Mouse (Mus musculus) midbrain, postnatal 0 days (tissue): ENCODE results near the gene Dmbt1. TPM values are rescaled to one million over a fixed set of nuclear protein-coding genes. Genes with fewer than 3 reads are reported as not detected.

Experiments used
- ATAC-seq: fragments of 200-750 bp; cut with Nextera tagmentation; 2 replicates; pipeline ENCODE4 v1.8.0; 2017; ENCODE audit warnings: moderate number of reproducible peaks, mild to moderate bottlenecking, moderate TSS enrichment, moderate library complexity; ENCODE audit not compliant: low FRiP score
- DNase-seq: peaks from one replicate; pipeline ENCODE4 v3.0.0-alpha.2; 2015; ENCODE audit warnings: low spot score
- H3K27ac ChIP-seq: fragments of 300-500 bp; sonication (generic); 2 replicates; pipeline ENCODE4 v1.5.1; 2014; ENCODE audit warnings: low read depth, mild to moderate bottlenecking, low read length, mixed read lengths
- H3K27me3 ChIP-seq: fragments of 300-500 bp; sonication (generic); 2 replicates; pipeline ENCODE4 v1.6.1; 2014; ENCODE audit warnings: low read length, control low read depth, mixed read lengths; ENCODE audit not compliant: insufficient read depth
- H3K36me3 ChIP-seq: fragments of 300-500 bp; sonication (generic); 2 replicates; pipeline ENCODE4 v1.6.1; 2014; ENCODE audit warnings: low read length, control low read depth, mixed read lengths; ENCODE audit not compliant: insufficient read depth
- H3K4me1 ChIP-seq: fragments of 300-500 bp; sonication (generic); 2 replicates; pipeline ENCODE4 v1.6.1; 2014; ENCODE audit warnings: mild to moderate bottlenecking, control low read depth, antibody characterized with exemption, low read length, mixed read lengths; ENCODE audit not compliant: insufficient read depth
- H3K4me2 ChIP-seq: fragments of 300-500 bp; sonication (generic); 2 replicates; pipeline ENCODE4 v1.6.1; 2014; ENCODE audit warnings: low read depth, mild to moderate bottlenecking, low read length, mixed read lengths; ENCODE audit not compliant: poor library complexity, severe bottlenecking
- H3K4me3 ChIP-seq: fragments of 300-500 bp; sonication (generic); 2 replicates; pipeline ENCODE4 v1.5.1; 2014; ENCODE audit warnings: low read depth, mild to moderate bottlenecking, low read length, moderate library complexity
- H3K9ac ChIP-seq: fragments of 300-500 bp; sonication (generic); replicated peaks from 2 replicates; pipeline ENCODE4 v1.6.1; 2014; ENCODE audit warnings: mild to moderate bottlenecking, low read length, moderate library complexity, mixed read lengths; ENCODE audit not compliant: poor library complexity, severe bottlenecking
- H3K9me3 ChIP-seq: fragments of 300-500 bp; sonication (generic); 2 replicates; pipeline ENCODE4 v1.6.1; 2016; ENCODE audit warnings: low read length, control low read depth
- CTCF ChIP-seq: IDR thresholded peaks from 2 replicates; pipeline ENCODE4 v1.5.1; 2016; ENCODE audit warnings: antibody characterized with exemption, mild to moderate bottlenecking
- WGBS: fragments of 180-500 bp; shearing (Covaris S2); extraction: QIAGEN DNeasy Blood & Tissue Kit; methylation state at CpG from one replicate; pipeline ENCODE4 v1.1.7; 2014; 5-methylcytosine and 5-hydroxymethylcytosine counted together
- polyA plus RNA-seq: library from polyadenylated mRNA; unstranded; fragments of >200 nt; fragmentation: Nextera tagmentation; extraction: Ambion mirVana; gene quantifications from 2 replicates; pipeline ENCODE4 v1.2.1, GENCODE M21; 2015
- total RNA-seq: library from RNA; depleted of rRNA; stranded (reverse); fragments of >200 nt; gene quantifications from 2 replicates; pipeline ENCODE4 v1.2.3, GENCODE M21; 2014; rRNA removed

Gene Dmbt1
- total RNA-seq = 0.05 TPM in 1 of 2 replicates, not detected in the other
- polyA plus RNA-seq = 0.14 and 0.16 TPM in 2 replicates

GRCm38 (mm10) chr7:131031755-131032154, at the start of gene Dmbt1:
Dmbt1 (plus strand) TSS chr7:131032053.
- H3K27me3 ChIP-seq = no peaks in the 10 kb centered on the region
- H3K36me3 ChIP-seq = no peaks in the 10 kb centered on the region
- DNase-seq = no peak
- no peak within 1 kb of the TSS for H3K4me2 ChIP-seq
- no peaks in the 10 kb centered on the region for H3K9me3 ChIP-seq
- H3K9ac ChIP-seq = no peak within 1 kb of the TSS
- H3K4me1 ChIP-seq = no peaks in the 10 kb centered on the region
- ATAC-seq = no peak
- H3K27ac ChIP-seq = no peak within 1 kb of the TSS
- 88% methylated on average over 5 of the region's 5 CpGs for WGBS
- no peak for TF ChIP-seq CTCF
- no peak within 1 kb of the TSS for H3K4me3 ChIP-seq

DNA sequence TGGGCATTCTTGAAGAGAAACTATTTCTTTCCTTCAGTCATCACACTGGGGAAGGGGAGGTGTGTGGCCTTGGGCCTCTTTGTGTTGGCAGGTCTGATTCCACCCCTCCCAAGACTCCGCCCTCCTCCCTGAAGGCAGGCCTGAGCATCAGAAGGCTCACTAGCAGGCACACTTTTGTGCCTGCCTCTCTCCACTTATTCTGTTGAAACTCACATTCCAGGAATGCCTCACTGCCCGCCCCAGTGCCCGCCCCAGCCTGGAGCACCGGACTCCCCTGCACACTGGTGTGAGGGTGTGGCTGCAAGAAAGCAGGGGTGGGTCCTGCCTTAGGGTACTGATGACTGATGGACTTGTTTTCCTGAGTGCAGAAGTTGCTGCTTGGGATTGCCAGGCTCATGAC, 49.5 kb upstream of the Dmbt1 start:
- no peaks in the 10 kb centered on the region for H3K27me3 ChIP-seq
- H3K4me2 ChIP-seq = no peak overlapping the region
- H3K9ac ChIP-seq = no peak overlapping the region
- WGBS = 48% methylated on average over 4 of the region's 4 CpGs
- no peak for TF ChIP-seq CTCF
- H3K4me1 ChIP-seq = no peaks in the 10 kb centered on the region
- no peak overlapping the region for H3K4me3 ChIP-seq
- ATAC-seq (no peak), DNase-seq (no peak)
- H3K27ac ChIP-seq = no peak overlapping the region
- no peaks in the 10 kb centered on the region for H3K36me3 ChIP-seq
- no peaks in the 10 kb centered on the region for H3K9me3 ChIP-seq

DNA sequence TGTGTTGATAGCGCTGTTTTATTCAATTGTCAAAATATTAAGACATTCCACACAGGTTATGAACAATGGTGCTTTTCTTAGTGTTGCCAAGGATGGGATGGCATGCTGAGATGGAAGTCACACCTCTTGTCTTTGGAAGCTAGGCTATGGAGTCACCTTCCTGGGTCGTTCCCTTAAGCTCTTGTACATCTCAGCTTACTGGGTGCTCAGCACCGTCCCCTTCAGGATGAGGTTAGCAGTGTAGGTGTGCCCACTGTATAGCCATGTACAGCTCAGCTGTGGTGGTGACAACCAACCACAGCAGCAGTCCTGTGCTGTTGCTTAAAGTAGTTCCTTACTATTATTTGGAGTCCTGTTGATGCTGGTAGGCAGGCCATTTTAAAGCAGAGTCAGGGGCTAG, 49.0 kb upstream of the Dmbt1 start:
- no peaks in the 10 kb centered on the region for H3K4me1 ChIP-seq
- no peaks in the 10 kb centered on the region for H3K27me3 ChIP-seq
- H3K9me3 ChIP-seq = no peaks in the 10 kb centered on the region
- H3K9ac ChIP-seq = no peak overlapping the region
- 73% methylated on average over 3 of the region's 3 CpGs for WGBS
- H3K4me2 ChIP-seq = no peak overlapping the region
- DNase-seq (no peak), ATAC-seq (no peak)
- no peaks in the 10 kb centered on the region for H3K36me3 ChIP-seq
- no peak for TF ChIP-seq CTCF
- H3K27ac ChIP-seq = no peak overlapping the region
- H3K4me3 ChIP-seq = no peak overlapping the region

DNA sequence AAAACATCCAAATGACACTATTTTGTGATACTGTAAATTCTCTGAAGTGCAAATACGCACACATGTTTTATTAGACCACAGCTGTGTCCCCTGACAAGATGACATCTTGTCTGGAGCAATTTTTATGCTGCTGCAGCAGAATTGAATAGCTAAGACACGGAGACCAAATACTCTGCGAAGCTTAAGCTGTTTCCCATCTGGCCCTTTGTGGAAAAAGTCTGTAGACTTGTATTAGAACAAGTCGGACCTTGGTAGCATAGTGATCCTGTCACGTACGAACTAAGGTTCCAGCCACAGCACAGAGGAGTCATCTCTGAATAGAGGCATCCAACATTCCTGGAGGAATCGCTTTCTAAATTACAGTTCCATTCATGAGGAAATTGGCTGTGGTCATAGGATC, 47.6 kb upstream of the Dmbt1 start:
- Histone ChIP-seq H3K27me3 (no peaks in the 10 kb centered on the region), H3K9ac (no peak overlapping the region), H3K4me2 (no peak overlapping the region), H3K36me3 (no peaks in the 10 kb centered on the region), H3K4me1 (no peaks in the 10 kb centered on the region), H3K9me3 (no peaks in the 10 kb centered on the region), H3K27ac (no peak overlapping the region), H3K4me3 (no peak overlapping the region)
- DNase-seq (no peak), ATAC-seq (no peak)
- 80% methylated on average over 7 of the region's 7 CpGs for WGBS
- TF ChIP-seq CTCF = no peak

GRCm38 (mm10) chr7:130985193-130985592, 46.7 kb upstream of the Dmbt1 start:
- ATAC-seq = no peak
- H3K9me3 ChIP-seq = no peaks in the 10 kb centered on the region
- no peak overlapping the region for H3K27ac ChIP-seq
- no peak for TF ChIP-seq CTCF
- H3K27me3 ChIP-seq = no peaks in the 10 kb centered on the region
- no peak overlapping the region for H3K9ac ChIP-seq
- WGBS = 90% methylated on average over 12 of the region's 12 CpGs
- DNase-seq = no peak
- no peaks in the 10 kb centered on the region for H3K36me3 ChIP-seq
- H3K4me1 ChIP-seq = no peaks in the 10 kb centered on the region
- no peak overlapping the region for H3K4me3 ChIP-seq
- H3K4me2 ChIP-seq = no peak overlapping the region

DNA sequence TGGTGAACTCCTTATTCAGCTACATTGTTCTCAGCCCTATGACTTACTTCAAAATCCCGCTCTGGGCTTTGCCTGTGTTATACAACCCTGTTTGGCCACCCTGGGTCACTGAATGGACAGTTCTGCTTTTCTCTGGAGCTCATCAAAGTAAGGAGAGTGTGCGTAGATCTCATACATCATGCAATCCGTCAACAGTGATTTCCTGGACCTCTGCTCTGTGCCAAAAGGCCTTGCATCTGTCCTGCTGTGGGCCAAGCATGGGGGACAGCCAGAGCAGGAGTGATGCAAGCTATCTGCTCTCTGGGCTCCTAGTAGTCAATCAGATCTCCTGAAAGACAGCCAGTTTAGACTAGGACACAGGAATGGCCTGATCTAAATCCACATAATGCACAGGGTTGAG, 46.1 kb upstream of the Dmbt1 start:
- ATAC-seq (no peak), DNase-seq (no peak)
- Histone ChIP-seq H3K36me3 (no peaks in the 10 kb centered on the region), H3K9ac (no peak overlapping the region), H3K9me3 (no peaks in the 10 kb centered on the region), H3K4me3 (no peak overlapping the region), H3K4me1 (no peaks in the 10 kb centered on the region), H3K27ac (no peak overlapping the region), H3K4me2 (no peak overlapping the region), H3K27me3 (no peaks in the 10 kb centered on the region)
- TF ChIP-seq CTCF = no peak
- 91% methylated on average over 3 of the region's 3 CpGs for WGBS

- Histone ChIP-seq H3K9ac (no peak overlapping the region), H3K9me3 (no peaks in the 10 kb centered on the region), H3K36me3 (no peaks in the 10 kb centered on the region), H3K27me3 (no peaks in the 10 kb centered on the region), H3K4me2 (no peak overlapping the region), H3K4me1 (no peaks in the 10 kb centered on the region), H3K27ac (no peak overlapping the region), H3K4me3 (no peak overlapping the region)
- DNase-seq = no peak
- ATAC-seq = no peak
- 70% methylated on average over 5 of the region's 5 CpGs for WGBS
- TF ChIP-seq CTCF = no peak
Observed at GRCm38 (mm10) chr7:130988146-130988545, 43.7 kb upstream of the Dmbt1 start.
